Mouse (Mus musculus) midbrain, embryonic 13.5 days (tissue): ENCODE data around the gene Ccdc187. TPM values are rescaled to one million over a fixed set of nuclear protein-coding genes. Genes with fewer than 3 reads are reported as not detected.

Source experiments
- ATAC-seq: fragments of 200-750 bp; cut with Nextera tagmentation; 2 replicates; pipeline ENCODE4 v1.8.0; 2017; ENCODE audit warnings: mild to moderate bottlenecking, moderate TSS enrichment, moderate library complexity
- H3K27ac ChIP-seq: fragments of 300-500 bp; sonication (generic); 2 replicates; pipeline ENCODE4 v1.5.1; 2015; ENCODE audit warnings: inconsistent platforms, mild to moderate bottlenecking, moderate library complexity
- H3K27me3 ChIP-seq: fragments of 300-500 bp; sonication (generic); 2 replicates; pipeline ENCODE4 v1.6.1; 2015; ENCODE audit warnings: mild to moderate bottlenecking, inconsistent platforms
- H3K36me3 ChIP-seq: fragments of 300-500 bp; sonication (generic); 2 replicates; pipeline ENCODE4 v1.6.1; 2015; ENCODE audit warnings: mild to moderate bottlenecking, inconsistent platforms
- H3K4me1 ChIP-seq: fragments of 300-500 bp; sonication (generic); replicated peaks from 2 replicates; pipeline ENCODE4 v1.6.1; 2015; ENCODE audit warnings: inconsistent platforms
- H3K4me2 ChIP-seq: fragments of 300-500 bp; sonication (generic); replicated peaks from 2 replicates; pipeline ENCODE4 v1.6.1; 2015; ENCODE audit warnings: moderate library complexity, mild to moderate bottlenecking, inconsistent platforms
- H3K4me3 ChIP-seq: fragments of 300-500 bp; sonication (generic); replicated peaks from 2 replicates; pipeline ENCODE4 v1.5.1; 2015; ENCODE audit warnings: mild to moderate bottlenecking, inconsistent platforms
- H3K9ac ChIP-seq: fragments of 300-500 bp; sonication (generic); replicated peaks from 2 replicates; pipeline ENCODE4 v1.6.1; 2015; ENCODE audit warnings: mild to moderate bottlenecking, inconsistent platforms
- H3K9me3 ChIP-seq: fragments of 300-500 bp; sonication (generic); 2 replicates; pipeline ENCODE4 v1.6.1; 2016; ENCODE audit warnings: mild to moderate bottlenecking, inconsistent platforms
- WGBS: fragments of 180-500 bp; shearing (Covaris S2); methylation state at CpG from one replicate; pipeline ENCODE4 v1.1.7; 2015; 5-methylcytosine and 5-hydroxymethylcytosine counted together
- polyA plus RNA-seq: library from polyadenylated mRNA; unstranded; fragments of >200 nt; fragmentation: Nextera tagmentation; extraction: Ambion mirVana; gene quantifications from 2 replicates; pipeline ENCODE4 v1.2.1, GENCODE M21; 2015

The Ccdc187 gene
- 0.17 and 0.23 TPM in 2 replicates for polyA plus RNA-seq

DNA sequence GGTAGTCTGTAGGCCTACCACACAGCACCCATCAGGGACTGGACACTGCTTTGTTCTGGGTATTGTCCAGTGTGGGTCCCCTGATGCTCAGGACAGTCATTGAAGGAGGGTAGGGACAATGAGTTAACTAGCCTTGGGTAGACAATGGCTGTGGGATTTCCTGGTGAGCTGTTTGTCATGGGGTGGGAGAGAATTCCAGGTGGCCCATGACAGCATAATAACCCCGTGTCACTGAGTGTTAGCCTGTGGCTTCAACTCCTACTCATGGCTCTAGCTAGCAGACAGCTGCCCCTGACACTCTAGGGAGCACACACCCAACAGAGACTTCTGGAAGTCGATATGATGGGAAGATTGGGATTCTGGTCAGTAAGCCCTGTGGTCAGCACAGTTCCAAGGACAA, at the start of gene Ccdc187:
Gene Ccdc187, minus strand, starts transcription at position 101 of the 400 bp plus-strand sequence.
- WGBS = 62% methylated on average over 2 of the region's 2 CpGs
- Histone ChIP-seq H3K4me1 (peaks cover 33% of the 10 kb centered on the region), H3K27me3 (no peaks in the 10 kb centered on the region), H3K36me3 (no peaks in the 10 kb centered on the region), H3K4me3 (no peak within 1 kb of the TSS), H3K9me3 (no peaks in the 10 kb centered on the region), H3K9ac (no peak within 1 kb of the TSS), H3K4me2 (no peak within 1 kb of the TSS), H3K27ac (no peak within 1 kb of the TSS)
- no peak for ATAC-seq

DNA sequence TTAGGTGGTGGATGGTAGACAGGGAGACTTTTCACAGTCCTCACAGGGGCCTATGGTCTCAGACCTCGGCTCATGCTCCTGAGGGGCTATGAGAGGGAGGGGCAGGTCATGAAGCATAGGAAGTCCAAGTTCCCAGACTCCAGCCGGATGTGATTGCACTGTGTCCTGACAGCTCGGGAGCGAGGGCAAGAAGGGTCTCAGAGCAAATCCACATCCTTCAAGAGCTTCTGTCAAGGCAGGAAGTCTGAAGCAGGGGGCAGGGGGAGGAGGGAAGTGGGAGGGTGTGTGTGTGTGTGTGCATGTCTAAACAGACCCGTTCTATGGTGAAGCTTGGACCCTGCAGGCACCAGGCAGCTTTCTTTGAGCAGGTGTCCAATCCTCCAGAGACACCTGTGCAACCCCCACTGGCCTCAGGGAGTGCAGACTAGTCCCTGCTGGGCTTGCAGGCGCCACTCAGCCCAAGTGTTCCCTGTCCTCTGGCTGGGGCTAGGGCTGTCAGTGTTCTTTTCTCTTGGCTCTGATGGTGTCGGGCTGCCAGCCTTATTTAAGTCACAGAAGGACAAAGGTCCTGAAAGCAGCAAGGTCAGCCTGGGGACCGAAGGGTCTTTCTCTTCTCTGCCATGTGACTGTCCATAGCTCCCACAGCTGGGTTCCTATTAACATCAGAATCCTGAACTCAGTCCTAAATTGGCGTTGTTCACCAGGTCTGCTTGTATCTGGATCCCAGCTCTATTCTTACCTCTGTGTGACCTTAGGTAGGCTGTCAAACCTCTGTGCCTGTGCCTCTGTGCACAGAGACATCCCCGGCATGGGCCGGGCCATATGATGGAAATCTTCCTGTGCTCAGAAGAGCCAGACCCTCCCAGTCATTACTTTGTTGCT, 48.5 kb upstream of the Ccdc187 start:
- Histone ChIP-seq H3K9me3 (no peaks in the 10 kb centered on the region), H3K4me1 (no peaks in the 10 kb centered on the region), H3K27me3 (no peaks in the 10 kb centered on the region), H3K9ac (no peak overlapping the region), H3K4me2 (no peak overlapping the region), H3K27ac (0 out of 2 replicates have a peak overlapping the region, but pooled peaks have one; percentile 9), H3K36me3 (peaks cover 96% of the 10 kb centered on the region), H3K4me3 (no peak overlapping the region)
- WGBS = 75% methylated on average over 11 of the region's 11 CpGs
- ATAC-seq = no peak

DNA sequence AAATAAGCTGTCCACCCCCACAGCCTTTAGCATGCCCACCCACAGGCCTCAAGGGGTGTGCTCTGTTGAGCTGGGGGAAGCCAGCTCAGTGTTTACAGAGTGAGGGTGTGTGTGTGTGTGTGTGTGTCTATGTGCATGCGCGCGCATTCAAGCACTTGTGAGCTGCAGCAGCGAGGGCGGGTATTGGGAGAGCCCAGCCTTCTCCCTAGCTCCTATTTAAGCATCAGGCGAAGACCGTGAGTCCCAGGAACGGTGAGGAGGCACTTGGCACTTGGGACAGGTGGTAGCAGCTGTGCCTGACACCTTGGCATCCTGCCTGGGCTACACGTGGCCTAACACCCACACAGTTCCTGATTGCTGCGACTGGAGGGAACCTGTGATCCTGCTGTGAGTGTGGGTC, 47.7 kb upstream of the Ccdc187 start:
- WGBS = 92% methylated on average over 10 of the region's 10 CpGs
- no peaks in the 10 kb centered on the region for H3K4me1 ChIP-seq
- no peaks in the 10 kb centered on the region for H3K27me3 ChIP-seq
- no peak overlapping the region for H3K9ac ChIP-seq
- no peak overlapping the region for H3K4me2 ChIP-seq
- H3K36me3 ChIP-seq = peaks cover 88% of the 10 kb centered on the region
- no peak overlapping the region for H3K4me3 ChIP-seq
- no peaks in the 10 kb centered on the region for H3K9me3 ChIP-seq
- 0 out of 2 replicates have a peak overlapping the region, but pooled peaks have one; percentile 9 for H3K27ac ChIP-seq
- no peak for ATAC-seq

DNA sequence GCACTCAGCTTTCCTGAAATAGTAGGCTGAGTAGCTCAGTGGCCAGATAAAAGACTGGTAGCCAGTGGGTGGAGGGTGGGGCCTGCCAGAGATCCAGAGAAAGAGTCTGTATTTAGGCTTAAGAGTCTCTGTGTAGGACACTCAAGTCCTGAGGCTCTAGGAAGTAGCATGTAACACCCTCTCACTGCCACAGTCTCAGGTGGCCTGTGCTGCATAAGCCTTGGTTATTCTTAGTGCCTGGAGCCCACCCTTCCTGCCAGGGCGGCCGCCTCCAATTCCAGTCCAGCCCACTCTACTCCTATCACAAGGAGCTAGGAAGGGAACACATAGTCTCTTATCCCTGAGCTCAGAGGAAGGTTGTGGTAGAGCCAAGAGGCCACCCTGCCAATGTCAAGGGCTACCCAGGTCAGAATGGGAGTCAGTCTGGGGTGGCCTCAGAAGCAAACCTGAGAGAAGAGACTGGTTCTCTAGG, 47.2 kb upstream of the Ccdc187 start:
- H3K4me1 ChIP-seq = no peaks in the 10 kb centered on the region
- no peaks in the 10 kb centered on the region for H3K9me3 ChIP-seq
- ATAC-seq = no peak
- no peak overlapping the region for H3K4me3 ChIP-seq
- 91% methylated on average over 2 of the region's 2 CpGs for WGBS
- H3K27ac ChIP-seq = no peak overlapping the region
- no peaks in the 10 kb centered on the region for H3K27me3 ChIP-seq
- H3K36me3 ChIP-seq = peaks cover 83% of the 10 kb centered on the region
- H3K9ac ChIP-seq = no peak overlapping the region
- H3K4me2 ChIP-seq = no peak overlapping the region

DNA sequence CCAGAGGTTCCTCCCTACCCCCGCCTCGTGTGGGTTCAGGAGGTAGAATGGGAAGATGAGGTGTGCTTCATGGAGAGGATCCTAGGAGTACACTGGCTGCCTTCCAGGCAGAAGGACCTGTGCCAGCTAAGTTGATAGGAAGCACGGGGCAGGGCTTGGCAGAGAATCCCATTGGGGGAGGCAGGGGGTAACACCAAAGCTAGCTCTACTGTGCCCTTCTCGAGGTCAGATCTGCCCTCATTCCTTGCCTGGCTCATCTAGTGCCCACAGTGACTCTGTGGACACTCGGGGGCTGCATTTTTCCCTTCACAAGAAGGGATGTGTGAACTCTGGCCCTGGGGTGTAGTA, 44.8 kb upstream of the Ccdc187 start:
- no peak for ATAC-seq
- Histone ChIP-seq H3K9ac (no peak overlapping the region), H3K36me3 (peaks cover 59% of the 10 kb centered on the region), H3K4me3 (no peak overlapping the region), H3K4me1 (no peaks in the 10 kb centered on the region), H3K4me2 (no peak overlapping the region), H3K27me3 (no peaks in the 10 kb centered on the region), H3K27ac (no peak overlapping the region), H3K9me3 (no peaks in the 10 kb centered on the region)
- WGBS = 90% methylated on average over 5 of the region's 5 CpGs

DNA sequence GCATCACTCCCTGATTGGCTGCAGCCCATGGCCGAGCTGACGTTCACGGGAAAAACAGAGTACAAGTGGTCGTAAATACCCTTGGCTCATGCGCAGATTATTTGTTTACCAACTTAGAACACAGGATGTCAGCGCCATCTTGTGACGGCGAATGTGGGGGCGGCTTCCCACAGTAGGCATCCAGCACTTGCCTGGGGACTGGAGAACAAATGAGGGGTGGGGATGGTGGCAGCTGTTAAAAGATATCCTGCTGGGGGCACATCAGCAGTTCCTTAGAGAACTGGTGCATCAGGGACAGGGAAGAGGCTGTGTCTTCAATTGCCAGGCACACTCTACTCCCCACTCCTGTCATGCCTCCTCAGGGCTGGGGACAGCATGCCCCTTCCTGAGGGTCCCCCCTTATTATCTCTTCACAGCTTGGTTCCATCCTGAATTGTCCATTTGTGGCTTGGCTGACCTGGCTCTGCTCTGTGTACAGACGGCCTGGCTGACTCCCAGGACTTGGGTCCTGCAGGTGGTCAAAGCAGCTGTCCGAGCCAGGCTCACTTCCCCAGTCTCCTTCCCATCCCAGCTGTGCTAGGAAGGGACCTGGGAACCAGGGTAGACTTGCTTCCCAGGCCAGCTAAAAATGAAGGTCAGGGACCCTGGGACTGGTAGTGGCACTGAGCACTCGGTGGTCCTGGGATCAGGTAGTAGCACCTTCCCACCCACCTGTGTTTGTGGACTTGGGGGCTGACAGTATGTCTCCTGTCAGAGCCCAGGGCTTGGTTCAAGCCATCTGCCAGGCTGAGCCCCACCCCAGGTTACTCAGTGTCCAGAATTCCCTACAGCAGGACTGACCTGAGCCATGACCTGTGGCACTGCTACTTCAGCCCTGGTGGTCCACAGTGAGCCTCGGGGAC, 44.2 kb upstream of the Ccdc187 start:
- no peak overlapping the region for H3K4me3 ChIP-seq
- H3K9ac ChIP-seq = no peak overlapping the region
- no peak; the same call in 1 of the 2 replicates for ATAC-seq
- no peak overlapping the region for H3K4me2 ChIP-seq
- no peaks in the 10 kb centered on the region for H3K27me3 ChIP-seq
- WGBS = 84% methylated on average over 9 of the region's 13 CpGs
- no peaks in the 10 kb centered on the region for H3K4me1 ChIP-seq
- no peaks in the 10 kb centered on the region for H3K9me3 ChIP-seq
- H3K36me3 ChIP-seq = peaks cover 53% of the 10 kb centered on the region
- no peak overlapping the region for H3K27ac ChIP-seq

DNA sequence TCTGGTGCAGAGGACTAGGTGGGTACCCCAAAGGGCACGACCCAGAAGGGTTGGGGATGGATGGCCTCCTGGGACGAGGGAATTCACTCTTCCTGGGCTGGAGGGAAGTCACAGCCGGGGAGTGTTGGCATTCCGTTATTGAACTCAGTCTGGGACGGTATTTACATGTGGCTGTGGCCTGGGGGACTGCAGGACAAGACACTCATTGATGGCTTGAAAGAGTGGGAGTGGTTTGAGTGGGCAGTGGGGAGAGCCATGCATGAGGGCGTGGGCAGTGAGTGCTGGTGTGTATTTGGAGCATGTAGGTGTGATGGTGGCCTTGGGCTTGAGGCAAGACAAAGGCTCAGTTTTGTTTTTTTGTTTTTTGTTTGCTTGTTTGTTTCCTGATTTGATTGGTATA, 36.3 kb upstream of the Ccdc187 start:
- Histone ChIP-seq H3K27ac (peak overlapping the region; percentile 14; the same call in 1 of the 2 replicates), H3K9ac (no peak overlapping the region), H3K4me3 (no peak overlapping the region), H3K9me3 (no peaks in the 10 kb centered on the region), H3K27me3 (no peaks in the 10 kb centered on the region), H3K4me2 (no peak overlapping the region), H3K36me3 (peaks cover 65% of the 10 kb centered on the region), H3K4me1 (no peaks in the 10 kb centered on the region)
- WGBS = 82% methylated on average over 6 of the region's 6 CpGs
- ATAC-seq = no peak

DNA sequence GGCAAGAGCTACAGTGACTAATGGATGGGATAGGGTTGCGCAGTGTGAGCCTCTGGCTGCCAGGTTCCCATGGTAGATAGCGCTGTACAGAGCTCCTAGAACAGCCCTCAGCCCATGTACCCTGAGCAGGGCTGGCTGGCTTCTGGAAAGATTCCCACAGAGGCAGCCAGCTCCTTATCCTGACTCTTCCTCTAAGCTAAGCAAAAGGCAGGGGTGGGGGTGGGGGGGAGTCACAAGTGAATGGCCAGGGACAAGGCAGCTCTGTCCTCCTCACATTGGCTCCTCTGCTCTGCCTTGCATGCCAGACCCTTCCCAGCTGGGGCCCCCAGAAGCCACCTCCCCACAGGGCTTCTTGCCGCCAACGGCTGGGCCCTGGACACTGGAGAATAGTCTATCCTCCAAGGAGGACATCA, 35.7 kb upstream of the Ccdc187 start:
- Histone ChIP-seq H3K9ac (no peak overlapping the region), H3K4me3 (no peak overlapping the region), H3K4me2 (no peak overlapping the region), H3K27ac (peak overlapping the region; percentile 21; the same call in 1 of the 2 replicates), H3K36me3 (peaks cover 72% of the 10 kb centered on the region), H3K9me3 (no peaks in the 10 kb centered on the region), H3K27me3 (no peaks in the 10 kb centered on the region), H3K4me1 (no peaks in the 10 kb centered on the region)
- peak; percentile 57; the same call in 1 of the 2 replicates for ATAC-seq
- 86% methylated on average over 4 of the region's 4 CpGs for WGBS

DNA sequence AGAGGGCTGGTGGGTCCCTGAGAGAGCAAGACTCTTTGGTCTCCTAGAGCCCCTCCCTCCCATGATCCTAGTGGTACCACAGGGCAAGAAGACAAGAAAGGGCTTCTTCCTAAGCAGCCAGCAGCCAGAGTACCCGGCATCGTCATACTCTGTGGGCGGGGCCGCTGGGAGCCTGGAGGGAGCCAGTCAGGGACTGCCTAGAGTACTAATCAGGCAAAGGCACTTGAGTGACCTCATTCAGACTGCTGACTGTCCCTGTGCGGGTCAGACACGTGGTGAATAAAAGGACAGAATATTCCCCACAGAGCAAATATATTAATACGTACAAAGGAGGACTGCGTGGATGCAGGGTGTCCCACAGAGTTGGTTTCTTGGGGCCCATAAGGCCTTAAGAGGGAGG, 35.0 kb upstream of the Ccdc187 start:
- peaks cover 78% of the 10 kb centered on the region for H3K36me3 ChIP-seq
- no peak for ATAC-seq
- no peak overlapping the region for H3K4me2 ChIP-seq
- no peak overlapping the region for H3K9ac ChIP-seq
- H3K4me3 ChIP-seq = no peak overlapping the region
- H3K9me3 ChIP-seq = no peaks in the 10 kb centered on the region
- no peaks in the 10 kb centered on the region for H3K4me1 ChIP-seq
- 0 out of 2 replicates have a peak overlapping the region, but pooled peaks have one; percentile 21 for H3K27ac ChIP-seq
- WGBS = 53% methylated on average over 8 of the region's 8 CpGs
- H3K27me3 ChIP-seq = no peaks in the 10 kb centered on the region

DNA sequence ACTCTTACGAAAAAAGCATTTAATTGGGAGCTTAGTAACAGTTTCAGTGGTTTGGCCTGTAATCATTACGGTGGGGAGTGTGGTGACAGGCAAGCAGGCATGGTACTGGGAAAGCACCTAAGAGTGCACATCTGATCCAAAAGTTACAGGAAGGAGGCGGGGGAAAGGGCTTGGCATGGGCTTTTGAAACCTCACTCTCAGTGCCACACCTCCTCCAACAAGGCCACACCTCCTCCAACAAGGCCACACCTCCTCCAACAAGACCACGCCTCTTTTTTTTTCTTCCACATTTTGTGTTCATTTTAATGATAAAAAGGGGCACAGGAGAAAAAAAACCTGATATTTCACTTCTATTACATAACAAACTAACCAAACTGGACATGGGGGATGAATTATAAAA, 33.5 kb upstream of the Ccdc187 start:
- Histone ChIP-seq H3K36me3 (peaks cover 92% of the 10 kb centered on the region), H3K27me3 (no peaks in the 10 kb centered on the region), H3K9me3 (no peaks in the 10 kb centered on the region), H3K4me2 (no peak overlapping the region), H3K27ac (no peak overlapping the region), H3K4me1 (no peaks in the 10 kb centered on the region), H3K9ac (no peak overlapping the region), H3K4me3 (no peak overlapping the region)
- ATAC-seq = no peak
- 91% methylated on average over 4 of the region's 4 CpGs for WGBS

DNA sequence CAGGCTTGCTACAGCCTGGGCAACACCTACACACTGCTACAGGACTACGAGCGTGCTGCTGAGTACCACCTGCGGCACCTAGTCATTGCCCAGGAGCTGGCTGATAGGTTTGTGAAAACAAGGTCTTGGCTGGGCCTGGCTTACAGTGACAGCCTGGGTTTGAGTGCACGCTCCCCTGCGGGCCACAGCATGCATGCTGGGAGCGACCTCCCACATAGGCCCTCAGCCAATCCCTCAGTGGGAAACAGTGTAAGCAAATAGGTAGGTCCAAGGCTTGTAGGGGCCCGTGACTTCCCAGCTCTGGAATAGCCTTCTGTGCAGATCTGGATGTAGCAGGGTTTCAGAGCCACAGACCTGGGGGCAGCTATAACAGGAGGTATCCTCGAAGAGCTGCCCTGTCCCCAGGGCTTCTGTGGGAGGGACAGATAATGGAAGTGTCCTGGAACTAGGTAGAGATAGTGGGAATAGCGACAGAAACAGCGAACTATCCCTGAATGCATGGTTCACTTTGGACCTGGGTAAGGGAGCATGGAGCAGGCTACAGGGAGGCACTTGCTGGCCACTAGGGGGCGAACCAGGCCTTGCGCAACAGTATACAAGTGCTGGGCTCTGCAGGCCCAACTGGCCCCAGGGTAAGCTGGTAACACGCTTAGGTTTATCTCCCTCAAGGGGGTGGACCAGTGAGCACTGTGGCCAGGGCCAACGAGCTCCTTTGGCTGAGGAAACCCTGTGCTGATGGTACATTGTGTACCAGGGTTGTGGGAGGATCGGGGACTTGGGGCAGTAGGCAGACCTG, 31.2 kb upstream of the Ccdc187 start:
- Histone ChIP-seq H3K4me3 (no peak overlapping the region), H3K27me3 (no peaks in the 10 kb centered on the region), H3K9me3 (no peaks in the 10 kb centered on the region), H3K36me3 (peaks cover 90% of the 10 kb centered on the region), H3K4me1 (peaks cover 20% of the 10 kb centered on the region), H3K4me2 (no peak overlapping the region), H3K27ac (no peak overlapping the region), H3K9ac (no peak overlapping the region)
- WGBS = 63% methylated on average over 15 of the region's 15 CpGs
- ATAC-seq = peak; percentile 75
